Mouse (Mus musculus): ENCODE results near the gene Ankmy2. TPM values are rescaled to one million over a fixed set of nuclear protein-coding genes. Genes with fewer than 3 reads are reported as not detected.
"Not testable (repeated sequence)": the region's sequence is repeated elsewhere in the genome, so short reads cannot be mapped to it uniquely, and the experiment has no call there.

The Ankmy2 gene
- polyA plus RNA-seq, 1 experiment: 0.04 TPM

- no peak overlapping the region for H3K4me3 ChIP-seq (replicated peaks)
Measured at GRCm38 (mm10) chr12:36187081-36187480, 30.2 kb downstream of the Ankmy2 start.

GRCm38 (mm10) chr12:36189610-36190009 lies 32.7 kb downstream of the Ankmy2 start:
- Histone ChIP-seq H3K4me3 (replicated peaks) (no peak overlapping the region), H3K36me3 (ENCODE audit: control insufficient read depth) (peaks cover 31% of the 10 kb centered on the region), H3K9me3 (ENCODE audit: control insufficient read depth, low read length) (no peaks in the 10 kb centered on the region), H3K27me3 (ENCODE audit: control insufficient read depth) (no peaks in the 10 kb centered on the region), H3K4me1 (ENCODE audit: control insufficient read depth) (no peaks in the 10 kb centered on the region)
- TF ChIP-seq TAL1 (IDR thresholded peaks at IDR 0.05; ENCODE audit: low read length) (no peak), GATA1 (IDR thresholded peaks at IDR 0.05; ENCODE audit: low read length) (no peak)

More at GRCm38 (mm10) chr12:36187081-36187480, 30.2 kb downstream of the Ankmy2 start:
- no peaks in the 10 kb centered on the region for H3K9me3 ChIP-seq (ENCODE audit: control insufficient read depth, low read length)
- H3K36me3 ChIP-seq (ENCODE audit: control insufficient read depth): peaks cover 43% of the 10 kb centered on the region
- TF ChIP-seq GATA1 (IDR thresholded peaks at IDR 0.05; ENCODE audit: low read length) (no peak), TAL1 (IDR thresholded peaks at IDR 0.05; ENCODE audit: low read length) (no peak)
- no peaks in the 10 kb centered on the region for H3K27me3 ChIP-seq (ENCODE audit: control insufficient read depth)
- H3K4me1 ChIP-seq (ENCODE audit: control insufficient read depth): no peaks in the 10 kb centered on the region

GRCm38 (mm10) chr12:36190343-36190742 lies 33.4 kb downstream of the Ankmy2 start:
- no peak overlapping the region for H3K4me3 ChIP-seq (replicated peaks)
- TF ChIP-seq TAL1 (IDR thresholded peaks at IDR 0.05; ENCODE audit: low read length) (no peak), GATA1 (IDR thresholded peaks at IDR 0.05; ENCODE audit: low read length) (no peak)
- H3K4me1 ChIP-seq (ENCODE audit: control insufficient read depth): no peaks in the 10 kb centered on the region
- H3K9me3 ChIP-seq (ENCODE audit: control insufficient read depth, low read length): no peaks in the 10 kb centered on the region
- H3K36me3 ChIP-seq (ENCODE audit: control insufficient read depth): peaks cover 34% of the 10 kb centered on the region
- no peaks in the 10 kb centered on the region for H3K27me3 ChIP-seq (ENCODE audit: control insufficient read depth)

- Histone ChIP-seq H3K27me3 (ENCODE audit: control insufficient read depth) (no peaks in the 10 kb centered on the region), H3K9me3 (ENCODE audit: control insufficient read depth, low read length) (no peaks in the 10 kb centered on the region; the same call in 1 of the 2 replicates), H3K4me1 (ENCODE audit: control insufficient read depth) (no peaks in the 10 kb centered on the region), H3K36me3 (ENCODE audit: control insufficient read depth) (peaks cover 25% of the 10 kb centered on the region), H3K4me3 (replicated peaks) (no peak overlapping the region)
- TF ChIP-seq GATA1 (IDR thresholded peaks at IDR 0.05; ENCODE audit: low read length): no peak
- no peak for TF ChIP-seq TAL1 (IDR thresholded peaks at IDR 0.05; ENCODE audit: low read length)
Measured at GRCm38 (mm10) chr12:36194976-36195375, 38.1 kb downstream of the Ankmy2 start.

- H3K4me1 ChIP-seq (ENCODE audit: control insufficient read depth); H3K27me3 ChIP-seq (ENCODE audit: control insufficient read depth); H3K9me3 ChIP-seq (ENCODE audit: control insufficient read depth, low read length); H3K36me3 ChIP-seq (ENCODE audit: control insufficient read depth); H3K4me3 ChIP-seq (replicated peaks): not testable (repeated sequence)
Measured at GRCm38 (mm10) chr12:36205579-36206119, 48.7 kb downstream of the Ankmy2 start.

- no peaks in the 10 kb centered on the region for H3K27me3 ChIP-seq (ENCODE audit: control insufficient read depth)
Measured at GRCm38 (mm10) chr12:36207072-36207799, 50.3 kb downstream of the Ankmy2 start.

GRCm38 (mm10) chr12:36207800-36208148 lies 50.9 kb downstream of the Ankmy2 start:
- H3K9me3 ChIP-seq (ENCODE audit: control insufficient read depth, low read length): no peaks in the 10 kb centered on the region
- TF ChIP-seq TAL1 (IDR thresholded peaks at IDR 0.05; ENCODE audit: low read length) (no peak), GATA1 (IDR thresholded peaks at IDR 0.05; ENCODE audit: low read length) (no peak)
- H3K4me3 ChIP-seq (replicated peaks): no peak overlapping the region
- no peaks in the 10 kb centered on the region for H3K27me3 ChIP-seq (ENCODE audit: control insufficient read depth)
- no peaks in the 10 kb centered on the region for H3K36me3 ChIP-seq (ENCODE audit: control insufficient read depth)
- H3K4me1 ChIP-seq (ENCODE audit: control insufficient read depth): no peaks in the 10 kb centered on the region

More at GRCm38 (mm10) chr12:36207072-36207799, 50.3 kb downstream of the Ankmy2 start:
- no peak for TF ChIP-seq TAL1 (IDR thresholded peaks at IDR 0.05; ENCODE audit: low read length)
- Histone ChIP-seq H3K36me3 (ENCODE audit: control insufficient read depth) (no peaks in the 10 kb centered on the region), H3K9me3 (ENCODE audit: control insufficient read depth, low read length) (no peaks in the 10 kb centered on the region), H3K4me1 (ENCODE audit: control insufficient read depth) (no peaks in the 10 kb centered on the region), H3K4me3 (replicated peaks) (no peak overlapping the region)

GRCm38 (mm10) chr12:36208456-36208855 lies 51.5 kb downstream of the Ankmy2 start:
- no peak for TF ChIP-seq GATA1 (IDR thresholded peaks at IDR 0.05; ENCODE audit: low read length)
- no peak for TF ChIP-seq TAL1 (IDR thresholded peaks at IDR 0.05; ENCODE audit: low read length)
- no peaks in the 10 kb centered on the region for H3K27me3 ChIP-seq (ENCODE audit: control insufficient read depth)
- peak overlapping the region; percentile 36 for H3K4me3 ChIP-seq (replicated peaks)
- no peaks in the 10 kb centered on the region for H3K9me3 ChIP-seq (ENCODE audit: control insufficient read depth, low read length)
- no peaks in the 10 kb centered on the region for H3K4me1 ChIP-seq (ENCODE audit: control insufficient read depth)
- H3K36me3 ChIP-seq (ENCODE audit: control insufficient read depth): no peaks in the 10 kb centered on the region

- no peaks in the 10 kb centered on the region for H3K9me3 ChIP-seq (ENCODE audit: control insufficient read depth, low read length)
- TF ChIP-seq TAL1 (IDR thresholded peaks at IDR 0.05; ENCODE audit: low read length) (no peak), GATA1 (IDR thresholded peaks at IDR 0.05; ENCODE audit: low read length) (no peak)
- no peaks in the 10 kb centered on the region for H3K4me1 ChIP-seq (ENCODE audit: control insufficient read depth)
- no peaks in the 10 kb centered on the region for H3K36me3 ChIP-seq (ENCODE audit: control insufficient read depth)
- no peak overlapping the region for H3K4me3 ChIP-seq (replicated peaks)
- no peaks in the 10 kb centered on the region for H3K27me3 ChIP-seq (ENCODE audit: control insufficient read depth)
Measured at GRCm38 (mm10) chr12:36210096-36210495, 53.2 kb downstream of the Ankmy2 start.
